Mouse (Mus musculus) colon, adult 2 months (tissue): ENCODE results near the gene Slc25a16. TPM values are rescaled to one million over a fixed set of nuclear protein-coding genes. Genes with fewer than 3 reads are reported as not detected.

Experiments used
- polyA plus RNA-seq: library from polyadenylated mRNA; depleted of rRNA; stranded (reverse); fragments of >200 nt; gene quantifications from 2 replicates; pipeline ENCODE4 v1.2.3, GENCODE M21; 2012; rRNA removed

Slc25a16 gene
- polyA plus RNA-seq: 36.0 and 63.4 TPM in 2 replicates

GRCm38 (mm10) chr10:62919925-62920765, at the start of gene Slc25a16:
Gene Slc25a16 (plus strand): TSS chr10:62920633.

GRCm38 (mm10) chr10:62908896-62909295, 11.5 kb upstream of the Slc25a16 start, which contains the start of gene Tet1:
Gene Tet1 (minus strand): TSS chr10:62908996.

GRCm38 (mm10) chr10:62946738-62947471, 26.5 kb downstream of the Slc25a16 start, which contains the start of gene Dna2:
Gene Dna2 (plus strand): TSS chr10:62947026.

GRCm38 (mm10) chr10:62980039-62980954, 59.9 kb downstream of the Slc25a16 start, which contains the start of gene Rufy2:
Gene Rufy2 (plus strand): TSS chr10:62980223.

Other genes with a start within 250 kb of the Slc25a16 start
- 0.22 and 0.47 TPM in 2 replicates for gene Stox1, start 194.5 kb upstream of the Slc25a16 start, polyA plus RNA-seq
- gene Ccar1, start 128.3 kb upstream of the Slc25a16 start, polyA plus RNA-seq: 47.2 and 50.3 TPM in 2 replicates
- 0.21 and 0.66 TPM in 2 replicates for gene Tet1, start 11.6 kb upstream of the Slc25a16 start, polyA plus RNA-seq
- gene Dna2, start 26.4 kb downstream of the Slc25a16 start, polyA plus RNA-seq: 2.8 and 3.1 TPM in 2 replicates
- gene Rufy2, start 59.6 kb downstream of the Slc25a16 start, polyA plus RNA-seq: 1.6 and 2.1 TPM in 2 replicates
- gene Hnrnph3, start 103.6 kb downstream of the Slc25a16 start, polyA plus RNA-seq: 4.2 and 5.1 TPM in 2 replicates
- 9.1 and 9.5 TPM in 2 replicates for gene Pbld2, start 103.7 kb downstream of the Slc25a16 start, polyA plus RNA-seq
- 3.2 and 3.5 TPM in 2 replicates for gene Pbld1, start 139.5 kb downstream of the Slc25a16 start, polyA plus RNA-seq
- gene Atoh7, start 179.0 kb downstream of the Slc25a16 start, polyA plus RNA-seq: 0.17 and 0.21 TPM in 2 replicates